Mouse (Mus musculus): ENCODE results near the gene Rilpl1. TPM values are rescaled to one million over a fixed set of nuclear protein-coding genes. Genes with fewer than 3 reads are reported as not detected.
A peak's percentile ranks its signal among the peaks of the same experiment; 100 is the strongest.
"Not testable (repeated sequence)": the region's sequence is repeated elsewhere in the genome, so short reads cannot be mapped to it uniquely, and the experiment has no call there.

Gene Rilpl1
- total RNA-seq, 2 experiments from 2014 or later, result 111 to 115 TPM

DNA sequence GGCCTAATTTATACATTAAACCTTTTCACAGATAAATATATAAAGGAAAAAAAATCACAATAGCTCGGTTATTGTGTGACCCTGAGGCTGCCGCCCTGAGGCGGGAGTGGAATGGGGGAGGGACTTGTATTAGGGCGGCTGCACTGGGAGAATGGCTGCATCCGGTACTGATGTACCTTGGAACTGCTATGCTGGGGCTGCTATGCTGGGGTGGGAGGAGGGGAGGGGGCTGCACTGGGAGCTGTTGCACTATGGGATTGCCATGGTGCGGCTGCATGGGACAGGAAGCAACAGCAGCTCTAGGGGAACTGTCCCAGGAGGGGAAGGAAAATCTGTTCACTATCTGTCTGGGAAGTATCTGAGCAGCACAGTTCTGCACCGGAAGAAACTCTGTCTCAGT, 1.3 kb upstream of the Rilpl1 start:
- no peak for DNase-seq
- intact Hi-C loops (cut with DNase I), result no loop called here

GRCm38 (mm10) chr5:124531583-124531930, 366 bp upstream of the Rilpl1 start:
- no peak for DNase-seq
- intact Hi-C loops (cut with DNase I), result loop anchor here (2.0 kb wide), 1 partner anchor 49 kb away; the partner anchor contains the start of gene Snrnp35

- DNase-seq, result peak; percentile 41 to 53
- intact Hi-C loops (cut with DNase I), result loop anchor here (2.0 kb wide), 2 partner anchors 19 to 47 kb away; partner anchors contain the start of gene Snrnp35
These were observed 1.5 kb downstream of the Rilpl1 start for GRCm38 (mm10) chr5:124529697-124530096.

DNA sequence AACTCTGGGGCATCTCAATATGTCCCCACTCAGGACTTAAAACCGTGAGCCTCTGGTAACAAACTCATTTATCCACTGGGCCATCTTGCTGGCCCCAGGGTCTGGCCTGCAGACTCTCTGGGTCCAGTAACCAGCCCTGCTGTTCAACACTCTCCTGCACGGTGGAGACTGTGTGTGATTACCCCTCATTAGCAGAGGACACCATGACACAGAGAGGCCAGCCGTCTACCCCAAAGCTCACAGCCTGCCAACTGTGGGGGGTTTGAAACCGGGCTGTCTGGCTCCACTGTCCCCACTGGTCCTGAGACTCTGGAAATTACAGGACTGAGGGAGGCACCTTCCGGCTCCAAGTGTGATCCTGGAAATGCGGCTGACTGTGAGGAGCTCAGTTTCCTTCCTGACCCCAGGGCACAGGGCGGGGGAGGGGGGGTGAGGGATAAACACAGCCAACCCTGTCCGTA, 2.0 kb downstream of the Rilpl1 start:
- intact Hi-C loops (cut with DNase I), result loop anchor here (2.0 kb wide), 1 partner anchor 18 kb away; no protein-coding TSS in a partner anchor
- DNase-seq, result peak; percentile 36 to 62

GRCm38 (mm10) chr5:124528791-124529190, 2.4 kb downstream of the Rilpl1 start:
- intact Hi-C loops (cut with DNase I), result loop anchor here (2.0 kb wide), 1 partner anchor 18 kb away; no protein-coding TSS in a partner anchor
- peak; percentile 74 to 76 for DNase-seq

DNA sequence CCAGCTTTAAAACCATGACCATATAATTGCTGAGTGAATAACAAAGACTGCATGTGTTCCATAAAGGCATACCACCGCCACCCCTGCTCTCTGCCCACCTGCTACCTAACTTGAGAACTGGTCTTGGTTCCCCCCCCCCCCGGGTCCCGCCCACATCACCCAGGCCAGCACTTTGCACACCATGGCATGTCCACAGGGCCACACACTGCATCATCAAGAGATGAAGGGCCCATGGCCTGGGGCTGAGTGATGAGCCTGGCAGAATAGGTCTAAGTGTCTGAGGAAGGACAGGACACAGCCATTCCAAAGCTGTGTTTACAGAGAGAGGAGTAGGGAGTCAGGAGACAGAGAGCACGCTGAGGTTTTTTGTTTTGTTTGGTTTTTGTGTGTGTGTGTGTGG, 2.8 kb downstream of the Rilpl1 start:
- no peak for DNase-seq
- intact Hi-C loops (cut with DNase I), result loop anchor here (2.0 kb wide), 1 partner anchor 18 kb away; no protein-coding TSS in a partner anchor

GRCm38 (mm10) chr5:124524943-124525342, 6.2 kb downstream of the Rilpl1 start:
- intact Hi-C loops (cut with DNase I), result no loop called here
- DNase-seq, result no peak

- intact Hi-C loops (cut with DNase I), result no loop called here
- no peak for DNase-seq
These were observed 8.2 kb downstream of the Rilpl1 start for GRCm38 (mm10) chr5:124523032-124523431.

- intact Hi-C loops (cut with DNase I), result no loop called here
- no peak for DNase-seq
These were observed 9.6 kb downstream of the Rilpl1 start for GRCm38 (mm10) chr5:124521588-124521987.

DNA sequence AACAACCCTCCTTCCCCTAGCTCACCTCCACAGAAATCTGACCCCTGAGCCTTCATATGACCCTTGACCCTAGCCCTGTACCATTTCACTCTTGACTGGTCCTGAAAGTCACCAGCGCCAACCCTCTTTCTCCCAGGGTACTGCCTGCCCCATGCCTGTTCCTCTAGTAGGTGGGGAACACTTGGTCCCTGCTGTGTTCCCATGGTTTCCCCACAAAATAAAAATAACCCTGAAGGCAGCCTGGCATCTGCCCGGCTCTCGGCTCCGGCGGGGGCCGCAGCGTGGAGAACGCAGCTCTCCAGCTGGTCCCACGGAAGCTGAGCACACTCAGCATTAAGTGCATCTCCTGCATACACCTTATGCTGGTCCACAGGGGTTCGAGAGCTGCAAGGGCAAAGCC, 12.5 kb downstream of the Rilpl1 start:
- DNase-seq, result no peak
- intact Hi-C loops (cut with DNase I), result no loop called here

DNA sequence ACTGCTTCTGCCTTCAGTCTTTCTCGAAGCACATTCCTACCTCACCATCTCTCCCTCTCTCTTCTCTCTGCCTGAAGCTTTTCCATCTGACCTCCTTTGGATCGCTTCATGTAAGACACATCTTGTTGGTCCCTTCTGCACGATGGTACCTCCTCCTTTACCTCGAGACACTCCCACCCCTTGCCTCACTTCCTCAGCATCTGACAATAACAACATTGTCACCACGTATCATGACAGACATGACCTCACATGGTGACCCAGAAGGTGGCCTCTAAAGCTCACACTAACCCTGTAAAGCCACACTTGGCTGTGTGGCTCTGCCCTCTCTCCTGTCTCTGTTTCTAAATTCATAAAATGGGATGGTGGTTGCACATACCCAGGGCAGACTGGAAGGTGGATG, 15.4 kb downstream of the Rilpl1 start:
- DNase-seq, result no peak
- intact Hi-C loops (cut with DNase I), result no loop called here

GRCm38 (mm10) chr5:124510536-124511050, 20.6 kb downstream of the Rilpl1 start:
- intact Hi-C loops (cut with DNase I), result loop anchor here (2.0 kb wide), 1 partner anchor 18 kb away; no protein-coding TSS in a partner anchor
- peak in 1 of 2 experiments; percentile 29 for DNase-seq

GRCm38 (mm10) chr5:124509742-124510237, 21.4 kb downstream of the Rilpl1 start:
- intact Hi-C loops (cut with DNase I), result loop anchor here (2.0 kb wide), 1 partner anchor 19 kb away; no protein-coding TSS in a partner anchor
- peak; percentile 92 to 93 for DNase-seq

- intact Hi-C loops (cut with DNase I), result no loop called here
- DNase-seq, result no peak
These were observed 22.0 kb downstream of the Rilpl1 start for GRCm38 (mm10) chr5:124509200-124509599.

DNA sequence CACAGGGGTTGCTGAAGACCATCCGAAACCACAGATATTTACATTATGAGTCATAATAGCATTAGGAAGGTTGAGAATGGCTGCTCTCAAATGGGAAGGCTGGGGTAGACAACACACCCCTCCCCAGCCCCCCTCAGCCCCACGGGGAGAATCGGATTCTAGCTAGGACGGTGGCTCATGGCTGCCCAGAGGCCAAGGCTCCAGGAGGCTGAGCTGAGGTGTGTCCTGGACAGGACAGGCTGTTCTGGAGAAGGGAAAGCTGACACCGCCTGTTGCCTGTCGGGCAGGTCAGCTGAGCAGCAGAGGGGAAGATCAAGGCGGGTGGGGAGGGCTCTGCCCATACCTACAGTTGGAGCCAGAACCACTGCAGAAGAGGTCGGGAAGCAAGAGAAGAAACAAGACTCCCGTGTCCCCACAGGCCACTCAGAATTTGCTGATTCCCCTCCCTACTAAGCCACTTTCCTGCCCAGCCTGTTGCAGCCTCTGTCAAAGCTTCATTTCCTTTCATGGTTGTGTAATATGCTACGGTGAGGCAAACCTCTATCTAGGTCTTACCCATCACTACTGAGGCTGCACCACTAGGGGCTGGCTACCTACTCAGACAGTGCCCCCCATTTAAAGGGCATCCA, 24.3 kb downstream of the Rilpl1 start:
- intact Hi-C loops (cut with DNase I), result no loop called here
- peak in 1 of 2 experiments; percentile 69 for DNase-seq

GRCm38 (mm10) chr5:124505235-124505634, 26.0 kb downstream of the Rilpl1 start:
- DNase-seq, result no peak
- intact Hi-C loops (cut with DNase I), result no loop called here

GRCm38 (mm10) chr5:124503742-124504141, 27.4 kb downstream of the Rilpl1 start:
- intact Hi-C loops (cut with DNase I), result no loop called here
- DNase-seq, result no peak

- intact Hi-C loops (cut with DNase I), result no loop called here
- no peak for DNase-seq
These were observed 29.6 kb downstream of the Rilpl1 start for GRCm38 (mm10) chr5:124501541-124501940.

- intact Hi-C loops (cut with DNase I), result no loop called here
- DNase-seq, result peak; percentile 45 to 50
These were observed 30.6 kb downstream of the Rilpl1 start for GRCm38 (mm10) chr5:124500573-124500972.

GRCm38 (mm10) chr5:124500037-124500436, 31.2 kb downstream of the Rilpl1 start:
- DNase-seq; intact Hi-C loops (cut with DNase I): not testable (repeated sequence)

DNA sequence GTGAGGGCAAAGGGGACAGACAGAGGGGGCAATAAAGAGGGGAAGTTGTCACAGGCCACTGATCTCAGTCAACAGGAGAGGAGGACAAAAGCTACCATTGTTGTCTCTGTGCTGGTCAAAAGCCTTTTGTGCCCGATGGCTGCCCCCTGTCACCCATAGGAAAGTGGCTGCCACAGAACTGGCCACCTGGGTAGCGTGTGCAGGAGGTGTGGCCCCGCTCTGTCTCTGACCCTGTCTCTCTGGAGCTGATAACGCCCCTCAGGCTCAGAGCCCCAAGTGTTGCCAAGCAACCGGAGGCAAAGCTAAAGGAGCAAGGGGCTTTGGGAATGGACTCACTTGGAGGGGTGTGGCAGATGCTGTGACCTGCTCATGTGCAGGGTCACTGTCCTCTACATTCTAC, 32.2 kb downstream of the Rilpl1 start:
- intact Hi-C loops (cut with DNase I), result no loop called here

More for the DNA sequence above, 32.2 kb downstream of the Rilpl1 start:
- DNase-seq, result no peak

Data from heart, postnatal 10 days (tissue).